Mouse (Mus musculus) heart, embryonic 10.5 days (tissue): Measurements from ENCODE around the gene Olfr1163. TPM values are rescaled to one million over a fixed set of nuclear protein-coding genes. Genes with fewer than 3 reads are reported as not detected.
"Not testable (repeated sequence)": the region's sequence is repeated elsewhere in the genome, so short reads cannot be mapped to it uniquely, and the experiment has no call there.

Experiments
- DNase-seq: peaks from one replicate; pipeline ENCODE4 v3.0.0-alpha.2; 2017; ENCODE audit warnings: low spot score
- H3K27ac ChIP-seq: fragments of 300-500 bp; sonication (generic); 2 replicates; pipeline ENCODE4 v1.5.1; 2016; ENCODE audit warnings: mild to moderate bottlenecking
- H3K27me3 ChIP-seq: fragments of 300-500 bp; sonication (generic); 2 replicates; pipeline ENCODE4 v1.6.1; 2016; ENCODE audit warnings: mild to moderate bottlenecking; ENCODE audit not compliant: poor library complexity, insufficient read depth, severe bottlenecking
- H3K36me3 ChIP-seq: fragments of 300-500 bp; sonication (generic); 2 replicates; pipeline ENCODE4 v1.6.1; 2016; ENCODE audit warnings: mild to moderate bottlenecking, moderate library complexity
- H3K4me1 ChIP-seq: fragments of 300-500 bp; sonication (generic); 2 replicates; pipeline ENCODE4 v1.6.1; 2016; ENCODE audit warnings: mild to moderate bottlenecking
- H3K4me3 ChIP-seq: fragments of 300-500 bp; sonication (generic); 2 replicates; pipeline ENCODE4 v1.5.1; 2016; ENCODE audit warnings: mild to moderate bottlenecking, moderate library complexity
- H3K9me3 ChIP-seq: fragments of 300-500 bp; sonication (generic); 2 replicates; pipeline ENCODE4 v1.6.1; 2016; ENCODE audit warnings: mild to moderate bottlenecking, moderate library complexity
- WGBS: fragments of 180-500 bp; shearing (Covaris S2); methylation state at CpG from one replicate; pipeline ENCODE4 v1.1.7; 2016; 5-methylcytosine and 5-hydroxymethylcytosine counted together
- polyA plus RNA-seq: library from polyadenylated mRNA; unstranded; fragments of >200 nt; fragmentation: Nextera tagmentation; extraction: Ambion mirVana; gene quantifications from 2 replicates; pipeline ENCODE4 v1.2.1, GENCODE M21; 2016

Gene Olfr1163
- polyA plus RNA-seq = not detected in 2 replicates

DNA sequence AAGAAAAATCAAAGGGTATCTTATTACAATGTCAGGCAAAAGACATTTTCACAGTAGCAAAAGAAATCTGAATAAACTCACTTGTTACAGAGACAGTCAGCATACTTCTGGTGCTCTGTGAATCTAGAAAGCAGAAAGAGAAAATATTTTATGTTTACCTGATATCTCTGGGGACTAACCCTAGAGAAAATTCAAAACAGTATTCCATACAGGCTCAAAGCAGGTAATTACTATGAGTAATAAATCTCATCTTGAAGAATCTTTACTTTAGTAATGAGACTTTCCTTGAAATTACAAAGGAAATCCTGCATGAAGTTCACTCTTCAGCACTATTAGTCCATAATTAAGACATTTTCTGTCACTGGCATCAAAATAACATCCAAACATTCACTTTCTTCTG is at the start of gene Olfr1163:
TSS of gene Olfr1163 (minus strand) at position 101 of the 400 bp plus-strand sequence.
- H3K4me3 ChIP-seq = no peak within 1 kb of the TSS
- no peak for DNase-seq
- H3K36me3 ChIP-seq = no peaks in the 10 kb centered on the region
- no peaks in the 10 kb centered on the region for H3K27me3 ChIP-seq
- no peaks in the 10 kb centered on the region for H3K9me3 ChIP-seq
- no peak within 1 kb of the TSS for H3K27ac ChIP-seq
- no peaks in the 10 kb centered on the region for H3K4me1 ChIP-seq

DNA sequence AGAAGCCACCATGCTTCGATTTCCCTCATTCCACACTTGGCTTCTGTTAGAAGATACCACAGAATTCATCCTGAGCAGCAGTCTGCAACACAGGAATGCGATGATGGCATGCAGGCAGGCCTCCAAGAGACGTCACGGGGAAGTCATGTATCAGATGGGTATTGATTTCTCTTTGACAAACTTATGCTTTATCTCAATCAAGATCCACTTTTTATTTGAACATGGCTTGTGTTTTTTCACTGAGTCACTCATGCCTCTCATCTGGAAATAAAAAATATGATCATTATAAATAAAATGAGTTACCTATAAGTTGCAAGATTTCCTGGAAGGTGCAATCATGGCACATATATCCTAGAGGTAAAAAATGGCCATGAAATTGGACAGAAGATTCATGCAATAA is 22.2 kb upstream of the Olfr1163 start, which contains the start of gene Olfr1164:
TSS of gene Olfr1164 (minus strand) at position 101 of the 400 bp plus-strand sequence.
- WGBS = 77% methylated on average over 4 of the region's 4 CpGs

DNA sequence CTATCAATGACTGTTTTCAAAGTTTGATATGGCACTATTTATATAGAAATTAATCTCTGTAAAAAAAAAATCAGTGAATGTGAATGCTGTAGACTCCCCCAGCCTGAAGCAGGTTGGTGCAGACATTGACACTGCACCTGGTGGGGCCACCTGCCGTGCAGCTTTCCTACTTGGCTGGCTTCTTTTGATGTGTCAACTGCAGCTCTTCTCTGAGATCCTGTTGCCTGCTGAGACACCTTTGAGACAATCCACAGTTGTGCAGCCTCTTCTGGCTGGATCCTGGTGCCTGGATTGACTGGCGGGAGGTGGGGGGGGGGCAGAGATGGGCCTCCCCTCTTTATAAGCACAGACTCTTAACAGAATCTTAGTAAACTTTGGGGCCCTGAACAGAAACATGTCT is 8.0 kb downstream of the Olfr1163 start:
- no peaks in the 10 kb centered on the region for H3K36me3 ChIP-seq
- no peak overlapping the region for H3K4me3 ChIP-seq
- H3K9me3 ChIP-seq = no peaks in the 10 kb centered on the region
- H3K27me3 ChIP-seq = no peaks in the 10 kb centered on the region
- H3K27ac ChIP-seq = no peak overlapping the region
- 83% methylated on average over 2 of the region's 2 CpGs for WGBS
- no peaks in the 10 kb centered on the region for H3K4me1 ChIP-seq
- DNase-seq = no peak

More for the DNA sequence above, 22.2 kb upstream of the Olfr1163 start, which contains the start of gene Olfr1164:
- Histone ChIP-seq H3K36me3 (no peaks in the 10 kb centered on the region), H3K27me3 (no peaks in the 10 kb centered on the region), H3K4me3 (no peak within 1 kb of the TSS), H3K4me1 (no peaks in the 10 kb centered on the region), H3K9me3 (no peaks in the 10 kb centered on the region), H3K27ac (no peak within 1 kb of the TSS)
- DNase-seq = no peak

DNA sequence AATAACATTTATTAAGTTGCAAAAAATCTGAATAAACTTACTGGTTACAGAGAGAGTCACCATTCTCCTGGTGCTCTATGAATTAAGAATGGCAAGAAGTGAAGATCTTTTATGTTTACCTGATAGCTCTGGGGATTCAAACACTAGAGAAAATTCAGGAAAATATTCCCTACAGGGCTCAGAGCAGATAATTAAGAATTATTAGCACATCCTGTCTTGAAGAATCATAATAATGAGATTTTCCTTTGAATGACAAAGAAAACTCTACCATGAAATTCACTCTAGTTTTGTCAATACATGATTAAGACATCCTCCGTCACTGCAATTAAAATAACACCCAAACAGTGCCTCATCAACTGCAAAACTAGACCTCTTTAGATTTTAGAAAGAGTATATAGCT is 20.6 kb downstream of the Olfr1163 start, which contains the start of gene Olfr1162:
TSS of gene Olfr1162 (minus strand) at position 101 of the 400 bp plus-strand sequence.
- Histone ChIP-seq H3K9me3 (no peaks in the 10 kb centered on the region), H3K4me3 (no peak within 1 kb of the TSS), H3K27me3 (no peaks in the 10 kb centered on the region), H3K36me3 (no peaks in the 10 kb centered on the region), H3K4me1 (no peaks in the 10 kb centered on the region), H3K27ac (no peak within 1 kb of the TSS)
- DNase-seq = no peak
- 81% methylated on average over 1 of the region's 1 CpGs for WGBS

DNA sequence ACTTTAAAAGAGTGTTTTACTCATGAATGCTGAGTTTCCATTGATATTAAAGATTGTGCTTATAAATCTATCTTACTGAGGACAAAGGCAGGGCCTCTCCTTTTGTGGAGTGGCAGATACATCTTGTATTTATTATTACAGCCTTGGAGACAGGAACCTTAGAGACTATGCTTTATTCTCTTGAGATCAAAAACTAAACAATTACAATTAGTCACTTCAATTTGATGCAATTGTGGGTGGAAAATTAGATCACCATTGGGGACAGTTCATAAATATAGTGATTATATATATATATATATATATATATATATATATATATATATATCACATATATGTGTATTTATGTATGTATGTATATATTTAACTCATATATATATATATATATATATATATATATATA is 34.0 kb downstream of the Olfr1163 start, which contains the start of gene Olfr73:
TSS of gene Olfr73 (minus strand) at position 101 of the 400 bp plus-strand sequence.
- DNase-seq = no peak
- Histone ChIP-seq H3K4me3 (no peak within 1 kb of the TSS), H3K36me3 (no peaks in the 10 kb centered on the region), H3K27ac (no peak within 1 kb of the TSS), H3K4me1 (no peaks in the 10 kb centered on the region), H3K9me3 (no peaks in the 10 kb centered on the region), H3K27me3 (no peaks in the 10 kb centered on the region)

DNA sequence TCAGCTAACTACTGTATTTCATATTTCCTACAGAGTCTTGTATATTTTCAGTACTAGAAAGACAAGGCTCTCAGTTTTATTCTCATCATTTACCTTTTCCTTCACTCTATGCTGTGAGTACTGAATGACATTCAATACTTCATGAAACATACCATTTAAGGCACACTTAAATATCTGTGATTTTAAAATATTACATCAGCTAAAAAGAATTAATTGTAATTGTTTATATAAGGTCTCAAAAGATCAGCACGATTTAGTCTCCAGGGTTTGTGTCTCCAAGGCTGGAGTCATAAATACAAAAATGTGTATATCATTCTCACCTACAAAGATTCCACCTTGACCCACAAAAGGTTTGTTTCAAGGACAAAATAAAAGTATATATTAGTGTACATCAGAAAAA is 49.2 kb downstream of the Olfr1163 start, which contains the start of gene Olfr1161:
TSS of gene Olfr1161 (plus strand) at position 301 of the 400 bp plus-strand sequence.
- WGBS = 85% methylated on average over 1 of the region's 1 CpGs
- H3K9me3 ChIP-seq, H3K4me1 ChIP-seq, H3K36me3 ChIP-seq, DNase-seq, H3K4me3 ChIP-seq, H3K27me3 ChIP-seq, H3K27ac ChIP-seq: not testable (repeated sequence)

Other genes starting within 250 kb of the Olfr1163 start
- not detected in 2 replicates for gene Olfr1148, start 241.3 kb downstream of the Olfr1163 start, polyA plus RNA-seq
- not detected in 2 replicates for gene Olfr1150-ps1, start 227.8 kb downstream of the Olfr1163 start, polyA plus RNA-seq
- gene Olfr1151, start 216.0 kb downstream of the Olfr1163 start, polyA plus RNA-seq = not detected in 2 replicates
- gene Olfr1152, start 205.3 kb downstream of the Olfr1163 start, polyA plus RNA-seq = not detected in 2 replicates
- not detected in 2 replicates for gene Olfr1153, start 176.9 kb downstream of the Olfr1163 start, polyA plus RNA-seq
- gene Olfr1154, start 166.7 kb downstream of the Olfr1163 start, polyA plus RNA-seq = not detected in 2 replicates
- not detected in 2 replicates for gene Olfr1155, start 126.7 kb downstream of the Olfr1163 start, polyA plus RNA-seq
- not detected in 2 replicates for gene Olfr1156, start 118.7 kb downstream of the Olfr1163 start, polyA plus RNA-seq
- gene Olfr1157, start 103.5 kb downstream of the Olfr1163 start, polyA plus RNA-seq = not detected in 2 replicates
- gene Olfr74, start 97.2 kb downstream of the Olfr1163 start, polyA plus RNA-seq = not detected in 2 replicates
- not detected in 2 replicates for gene Olfr1158, start 81.7 kb downstream of the Olfr1163 start, polyA plus RNA-seq
- gene Olfr1160, start 63.6 kb downstream of the Olfr1163 start, polyA plus RNA-seq = not detected in 2 replicates
- not detected in 2 replicates for gene Olfr1161, start 49.1 kb downstream of the Olfr1163 start, polyA plus RNA-seq
- not detected in 2 replicates for gene Olfr73, start 34.1 kb downstream of the Olfr1163 start, polyA plus RNA-seq
- gene Olfr1162, start 20.7 kb downstream of the Olfr1163 start, polyA plus RNA-seq = not detected in 2 replicates
- not detected in 2 replicates for gene Olfr1164, start 22.1 kb upstream of the Olfr1163 start, polyA plus RNA-seq
- gene Olfr1166, start 56.4 kb upstream of the Olfr1163 start, polyA plus RNA-seq = not detected in 2 replicates
- gene Olfr1167, start 83.4 kb upstream of the Olfr1163 start, polyA plus RNA-seq = not detected in 2 replicates
- not detected in 2 replicates for gene Olfr1168, start 110.0 kb upstream of the Olfr1163 start, polyA plus RNA-seq
- not detected in 2 replicates for gene Olfr1170, start 156.5 kb upstream of the Olfr1163 start, polyA plus RNA-seq
- not detected in 2 replicates for gene Olfr1173, start 208.0 kb upstream of the Olfr1163 start, polyA plus RNA-seq
- gene Olfr1174-ps, start 243.3 kb upstream of the Olfr1163 start, polyA plus RNA-seq = not detected in 2 replicates